Mouse (Mus musculus) kidney, adult 2 months (tissue): Measurements from ENCODE around the gene Fam57a.

Source experiments
- CTCF ChIP-seq: fragments of 200-500 bp; conservative IDR thresholded peaks from 2 replicates; pipeline ENCODE4 v1.5.1; 2011; ENCODE audit warnings: low read depth, mild to moderate bottlenecking, control low read depth, low read length, moderate library complexity, mixed read lengths; ENCODE audit not compliant: insufficient read depth, insufficient read length
- POLR2A ChIP-seq: fragments of 200-500 bp; IDR thresholded peaks from one replicate; pipeline ENCODE4 v1.6.1; 2011; ENCODE audit warnings: low read depth, low read length, control low read depth

DNA sequence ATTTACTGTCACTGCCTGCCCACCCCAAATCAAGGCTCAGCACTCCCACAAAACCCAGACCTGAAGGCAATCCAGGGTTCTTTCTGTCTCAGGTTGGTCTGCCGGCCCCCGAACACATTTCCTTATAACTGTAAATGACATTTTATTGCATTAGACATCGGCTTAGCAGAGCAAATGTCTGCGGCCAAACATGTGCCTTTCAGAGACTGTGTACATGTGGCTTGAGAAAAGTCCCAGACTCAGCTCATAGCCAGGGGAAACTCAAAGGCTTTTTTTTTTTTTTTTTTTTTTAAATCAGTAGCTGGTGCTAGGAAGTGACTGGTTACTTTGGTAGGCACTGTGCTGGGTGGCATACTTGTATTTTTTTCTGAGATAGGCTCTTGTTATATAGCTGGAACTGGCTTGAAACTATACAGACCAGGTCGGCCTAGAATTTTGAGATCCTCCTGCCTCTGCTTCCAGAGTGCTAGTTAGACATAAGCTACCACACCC is 36.6 kb downstream of the Fam57a start:
- TF ChIP-seq CTCF (no peak), POLR2A (no peak)
